Mouse (Mus musculus): Measurements from ENCODE around the gene Il15.

The Il15 gene

DNA sequence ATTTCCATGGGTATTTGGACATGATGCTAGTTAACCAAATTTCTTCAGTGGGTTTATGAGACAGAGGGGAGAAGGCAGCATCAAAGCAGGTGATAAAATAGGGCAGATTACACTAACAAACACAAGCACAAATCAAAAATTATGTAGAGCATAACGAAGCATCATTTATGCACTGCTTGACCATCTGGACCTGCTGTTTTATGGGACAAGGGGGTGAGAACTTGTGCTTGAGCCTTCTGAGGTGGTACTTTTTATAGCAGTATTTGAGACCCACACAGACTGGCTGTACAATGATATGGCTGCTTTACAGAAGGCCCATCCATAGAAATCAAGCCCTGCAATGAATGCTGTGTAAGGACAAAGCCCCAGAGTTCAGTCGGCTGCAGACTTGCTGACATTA, 46.9 kb downstream of the Il15 start:
- DNase-seq (ENCODE audit: low spot score): no peak

DNA sequence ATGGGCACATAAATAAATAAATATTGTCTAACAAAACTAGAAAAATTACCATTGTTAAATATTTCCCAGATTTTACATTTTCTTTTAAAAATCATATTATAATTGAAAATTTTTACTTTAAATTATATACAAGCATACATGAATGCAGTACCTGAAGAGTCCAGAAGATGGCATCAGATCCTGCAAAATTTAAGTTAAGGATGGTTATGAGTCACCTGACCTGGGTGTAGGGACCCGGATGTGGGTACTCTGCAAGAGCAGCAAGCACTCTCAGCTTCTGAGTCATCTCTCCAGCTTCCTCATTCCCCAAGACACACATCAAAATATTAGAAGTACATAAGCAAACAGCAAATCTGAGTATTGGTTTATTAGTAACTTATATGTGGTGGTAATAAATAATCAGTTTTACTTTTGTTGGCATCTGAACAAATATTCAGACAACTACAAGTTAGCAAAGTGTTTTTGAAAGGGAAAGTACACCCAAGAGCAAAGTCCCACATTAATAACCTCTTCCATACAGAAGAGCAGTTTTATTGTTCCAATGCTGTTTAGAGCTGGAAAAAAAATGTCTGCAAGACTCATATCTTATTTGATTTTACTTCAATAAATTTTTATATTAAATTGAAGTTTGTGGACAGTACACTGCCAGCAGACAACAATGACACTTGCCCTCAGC, 51.6 kb downstream of the Il15 start:
- no peak for DNase-seq (ENCODE audit: low spot score)

DNA sequence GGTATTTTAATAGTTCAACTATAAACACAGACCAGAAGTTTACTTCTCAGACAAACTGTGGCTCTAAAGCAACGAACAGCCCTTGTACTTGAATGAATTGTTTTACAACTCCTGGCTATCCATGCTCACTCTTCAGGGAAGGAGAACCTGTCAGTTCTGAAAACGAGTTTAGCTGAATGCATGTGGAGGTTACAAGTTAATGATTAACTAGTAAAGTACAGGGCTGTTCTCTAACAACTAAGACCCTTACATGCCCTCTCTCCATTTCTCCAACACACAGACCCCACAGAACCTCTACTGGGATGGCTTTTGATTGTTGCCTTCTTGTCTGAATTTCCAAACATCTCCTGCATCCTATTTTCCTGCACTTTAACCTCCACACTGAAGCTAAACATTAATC, 53.7 kb downstream of the Il15 start:
- DNase-seq (ENCODE audit: low spot score): no peak

DNA sequence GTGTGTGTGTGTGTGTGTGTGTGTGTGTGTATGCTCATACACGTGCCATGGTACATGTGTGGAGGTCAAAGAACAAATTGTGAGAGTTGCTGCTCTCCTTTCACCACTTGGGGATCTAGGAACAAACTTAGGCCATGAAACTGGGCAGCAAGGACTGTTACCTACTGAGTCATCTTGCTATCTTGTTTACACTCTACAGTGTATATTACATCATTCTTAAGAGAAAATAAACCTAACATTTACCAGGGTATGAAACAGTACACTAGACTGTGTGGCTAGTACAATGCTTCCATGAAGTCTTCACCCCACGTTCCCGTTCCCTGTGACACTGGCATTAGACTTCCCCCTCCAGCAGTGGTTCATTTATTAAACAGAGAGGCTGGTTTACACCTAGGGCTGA, 56.5 kb downstream of the Il15 start:
- DNase-seq (ENCODE audit: low spot score): no peak

DNA sequence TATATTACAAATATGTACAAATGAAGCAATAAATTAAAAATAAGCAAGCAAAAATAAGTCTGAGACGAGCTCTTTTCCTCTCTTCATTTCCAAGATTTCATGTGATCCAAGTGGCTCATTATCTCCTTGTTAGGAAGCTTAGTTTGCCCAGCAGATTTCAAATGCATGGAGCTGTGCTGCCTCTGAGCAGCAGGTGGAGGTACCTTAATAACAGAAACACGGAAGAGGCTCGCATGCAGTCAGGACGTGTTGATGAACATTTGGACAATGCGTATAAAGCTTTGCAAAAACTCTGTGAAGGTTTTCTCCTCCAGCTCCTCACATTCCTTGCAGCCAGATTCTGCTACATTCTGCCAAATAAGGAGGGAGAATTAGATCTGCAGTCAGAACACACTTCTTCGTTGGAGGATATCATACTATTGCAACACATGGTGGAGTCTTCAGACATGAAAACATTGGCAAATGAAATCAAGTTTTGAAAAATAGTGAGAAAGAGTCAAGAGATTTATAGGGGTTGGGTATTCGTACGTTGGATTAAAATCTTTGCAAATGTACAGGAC, 71.3 kb downstream of the Il15 start:
- no peak for DNase-seq (ENCODE audit: low spot score)

DNA sequence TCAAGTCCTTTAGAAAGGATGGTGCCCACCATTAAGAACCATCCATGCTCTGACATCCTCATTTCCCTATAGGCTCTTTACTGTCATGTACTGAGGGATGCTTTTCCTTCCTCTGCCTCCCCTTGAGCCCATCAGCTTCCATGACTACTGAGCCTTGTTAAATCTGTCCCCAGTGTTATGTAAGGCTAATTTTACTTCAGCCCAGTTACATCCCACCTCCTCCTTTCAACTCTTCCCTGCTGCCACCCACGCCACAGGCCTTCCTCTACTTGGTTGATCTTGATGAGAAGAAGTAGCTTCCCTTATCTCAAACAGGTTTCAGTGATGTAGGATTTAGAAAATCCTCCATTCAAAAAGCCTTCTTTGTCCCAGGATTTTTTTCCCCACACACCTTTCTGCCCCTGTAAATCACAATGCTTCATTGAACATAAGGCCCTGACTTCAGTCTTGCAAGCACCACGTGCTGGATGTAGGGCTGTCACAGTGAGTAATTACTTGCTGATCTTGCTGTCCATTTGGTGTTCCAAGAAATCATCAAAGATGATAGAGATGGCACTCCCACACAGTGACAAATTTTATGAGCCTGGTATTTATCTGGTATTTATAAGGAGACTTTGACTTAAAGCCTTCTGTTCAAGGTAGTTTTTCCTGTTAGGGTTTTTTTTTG, 74.9 kb downstream of the Il15 start:
- DNase-seq (ENCODE audit: low spot score): no peak

DNA sequence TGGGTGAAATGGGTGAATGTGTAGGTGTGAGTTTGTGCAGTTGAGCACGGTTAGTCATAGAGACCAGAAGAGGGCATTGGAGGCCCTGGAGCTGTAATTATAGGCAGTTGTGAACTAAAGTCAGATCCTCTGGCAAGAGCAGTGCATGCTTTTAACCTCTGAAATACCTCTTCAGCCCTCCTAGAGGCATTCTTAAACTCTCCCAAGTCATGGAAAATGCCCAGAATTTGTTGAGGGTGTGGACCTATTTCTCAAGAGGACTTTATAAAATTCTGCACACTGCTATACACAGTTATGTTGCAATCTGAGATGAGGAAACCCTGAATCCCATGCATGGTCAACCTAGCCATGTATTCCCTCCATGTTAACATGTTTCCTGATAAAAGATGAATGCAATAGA, 77.0 kb downstream of the Il15 start:
- DNase-seq (ENCODE audit: low spot score): no peak

DNA sequence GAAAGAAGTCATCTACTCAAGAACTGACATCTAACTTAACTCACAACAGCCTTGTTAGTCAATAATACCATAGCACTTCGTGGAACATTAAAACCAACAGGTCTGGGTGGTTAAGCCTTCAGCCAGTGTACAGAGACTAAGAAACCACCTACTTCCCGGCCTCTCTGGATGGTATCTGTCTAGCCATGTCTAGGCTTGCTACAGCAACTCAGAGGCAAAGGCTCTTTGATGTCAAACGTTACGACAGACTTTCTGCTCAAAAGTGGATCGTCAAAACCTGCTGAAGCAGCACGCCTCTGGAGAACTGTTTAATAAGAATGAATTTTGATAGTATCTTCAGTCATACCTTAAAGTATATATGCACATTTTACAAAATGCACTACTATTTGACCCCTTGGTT, 77.4 kb downstream of the Il15 start:
- DNase-seq (ENCODE audit: low spot score): no peak

DNA sequence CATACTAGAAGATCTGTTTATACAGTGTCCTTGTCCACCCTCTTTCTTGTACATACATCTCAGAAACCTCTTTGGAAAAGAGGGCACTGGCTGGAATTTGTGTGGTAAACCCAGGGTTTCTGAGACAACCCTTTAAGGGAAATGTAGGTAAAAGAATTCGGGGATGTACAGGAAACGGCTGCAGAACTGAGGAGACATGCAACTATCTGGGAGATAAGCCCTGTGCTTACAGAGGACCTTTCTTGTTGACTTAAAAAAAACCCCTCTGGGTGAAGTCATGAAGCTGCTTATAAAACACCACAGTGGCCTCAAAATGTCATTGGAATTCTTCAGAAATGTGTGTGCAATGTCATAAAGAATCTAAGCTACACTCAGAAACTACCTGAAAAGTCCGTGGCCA, 85.6 kb downstream of the Il15 start:
- no peak for DNase-seq (ENCODE audit: low spot score)

DNA sequence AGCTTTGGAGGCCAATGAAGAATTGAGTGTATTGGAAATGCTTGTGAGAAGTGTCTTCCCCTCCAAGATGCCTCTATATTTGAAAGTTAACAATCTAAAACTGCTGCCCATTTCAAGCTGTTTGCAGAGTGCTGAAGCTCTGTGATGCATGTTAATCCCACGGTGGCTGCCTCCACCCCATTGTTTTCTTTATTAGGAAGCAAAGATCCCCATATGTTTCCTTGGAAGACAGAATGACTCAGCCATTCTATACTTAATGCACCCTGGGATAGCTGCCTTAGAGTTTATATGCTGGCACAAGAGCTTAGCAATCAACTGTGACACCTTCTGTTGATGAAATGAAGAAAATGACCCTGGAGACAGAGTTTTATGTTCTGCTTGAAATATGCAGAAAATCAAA, 96.6 kb downstream of the Il15 start:
- no peak for DNase-seq (ENCODE audit: low spot score)

DNA sequence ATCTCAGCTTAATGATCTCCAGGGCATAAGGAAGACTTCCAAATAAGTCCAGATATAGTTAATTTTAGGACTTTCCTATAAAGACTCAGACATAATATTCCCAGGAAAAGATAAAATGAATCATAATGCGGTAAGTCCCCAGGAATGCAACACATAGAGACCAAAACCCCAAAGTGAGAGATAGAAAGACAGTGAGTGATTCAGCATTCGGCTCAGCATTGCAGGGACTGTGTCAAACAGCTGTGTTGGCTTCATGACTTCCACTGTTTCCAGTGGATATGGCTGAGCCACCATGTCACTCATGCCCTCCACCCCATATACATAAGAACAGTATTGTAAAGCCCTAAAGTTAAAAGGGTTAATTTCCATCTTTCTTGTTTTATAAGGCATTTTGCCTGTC, 106.8 kb downstream of the Il15 start:
- DNase-seq (ENCODE audit: low spot score): no peak

DNA sequence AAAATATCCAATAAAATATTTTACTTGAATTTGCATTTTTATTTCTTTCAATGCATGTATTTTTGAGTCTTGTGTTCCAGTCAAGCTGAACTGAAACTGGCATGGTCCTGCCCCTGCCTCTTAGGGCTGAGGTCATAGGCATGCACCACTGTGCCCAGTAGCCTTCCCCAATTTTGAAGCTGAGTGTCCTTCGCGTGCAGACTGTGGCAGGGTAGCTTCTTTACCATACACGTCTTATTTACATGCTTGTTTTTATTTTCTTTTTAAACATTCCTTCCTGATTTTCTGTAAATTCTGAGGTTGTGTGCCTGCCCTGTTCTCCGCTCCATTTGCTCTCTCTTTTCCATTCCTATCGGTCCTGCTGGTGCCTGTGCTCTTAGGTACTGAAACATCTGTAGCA, 111.4 kb downstream of the Il15 start:
- DNase-seq (ENCODE audit: low spot score): no peak

DNA sequence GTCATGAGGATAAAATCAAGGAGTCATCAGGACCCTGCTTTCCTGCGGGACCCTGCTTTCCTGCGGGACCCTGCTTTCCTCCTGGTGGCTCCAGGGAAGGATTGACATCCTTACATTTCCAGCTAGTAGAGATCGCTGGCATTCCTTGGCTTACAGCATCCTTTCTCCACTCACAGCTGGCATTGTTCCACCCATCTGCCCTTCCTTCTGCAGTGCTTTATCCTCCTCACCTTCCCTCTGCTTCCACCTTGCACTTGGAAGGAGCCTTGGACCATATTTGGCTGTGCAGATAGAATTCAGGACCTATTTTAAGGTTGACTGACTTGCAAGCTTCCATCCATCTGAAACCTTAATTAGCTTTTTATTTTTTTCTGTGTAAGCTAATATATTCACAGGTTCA, 117.2 kb downstream of the Il15 start:
- no peak for DNase-seq (ENCODE audit: low spot score)

DNA sequence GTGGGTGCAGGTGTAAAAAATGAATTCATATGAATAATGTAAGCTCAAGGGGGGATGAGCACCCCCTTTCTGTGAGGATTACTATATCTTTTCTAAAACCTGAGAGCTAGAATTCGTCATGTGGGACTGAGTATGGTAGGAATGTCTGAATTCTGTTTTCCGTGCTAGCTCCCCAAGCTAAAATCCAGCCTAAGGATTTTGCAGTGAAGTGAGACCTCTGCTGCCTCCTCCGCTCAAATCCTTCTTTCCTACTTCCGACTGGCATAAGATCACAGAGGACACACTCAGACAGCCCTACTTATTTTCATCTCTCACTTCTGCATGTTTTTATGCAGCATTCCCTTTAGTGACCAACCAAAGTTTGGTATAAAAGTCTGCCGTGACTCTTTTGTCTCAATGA, 121.0 kb downstream of the Il15 start:
- DNase-seq (ENCODE audit: low spot score): no peak

Data from MN1 (cell line).